Mouse (Mus musculus) heart, postnatal 14 days (tissue): Measurements from ENCODE around the gene Dennd6b. TPM values are rescaled to one million over a fixed set of nuclear protein-coding genes. Genes with fewer than 3 reads are reported as not detected.

Source experiments
- DNase-seq, 2 experiments: peaks; one replicate each; pipeline ENCODE4 v3.0.0; 2021 to 2022
- intact Hi-C: fragments of 180-260 bp; cut with DNase I; formaldehyde crosslinking; loops from one replicate; pipeline ENCODE4 v1.15.1; 2025
- microRNA-seq, 2 experiments: library from miRNA; unstranded; fragments of <30 nt; microRNA quantifications; one replicate each; pipeline ENCODE4 v1.2.0; 2021 to 2022
- total RNA-seq, 2 experiments: library from RNA; stranded (reverse); gene quantifications; 2 replicates each; pipeline ENCODE4 v1.2.3; 2021

The Dennd6b gene
- total RNA-seq, 2 experiments from 2014 or later: 9.7 to 10.1 TPM

DNA sequence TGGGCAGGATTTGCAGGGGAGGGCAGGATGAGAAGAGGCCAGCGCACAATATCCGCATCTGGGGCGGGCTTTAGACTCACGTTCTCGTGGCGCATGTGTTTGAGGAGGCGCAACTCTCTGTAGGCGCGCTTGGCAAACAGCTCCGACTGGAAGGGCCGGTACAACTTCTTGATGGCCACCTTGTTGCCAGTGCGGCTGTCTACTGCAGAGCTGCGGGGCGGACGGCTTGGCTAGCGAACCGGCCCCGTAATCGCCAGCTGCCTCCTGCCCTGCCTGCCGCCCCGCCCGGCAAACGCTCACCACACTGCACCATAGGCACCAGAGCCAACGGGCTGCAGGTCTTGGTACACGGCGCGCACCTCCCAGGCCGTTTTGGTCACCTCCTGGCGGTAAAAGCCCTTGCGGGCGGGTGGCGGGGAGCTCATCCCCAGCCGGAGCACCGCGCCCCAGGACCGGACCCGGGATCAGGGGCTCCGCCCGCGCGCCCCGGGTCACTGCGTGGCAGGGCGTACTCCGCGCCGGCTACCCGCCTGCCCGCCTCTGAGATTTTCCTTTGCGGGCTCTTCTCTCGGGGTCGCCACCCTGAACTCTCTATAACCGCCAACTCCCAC is 56.1 kb downstream of the Dennd6b start:
- DNase-seq: peak; percentile 51 to 64
- intact Hi-C loops: no loop called here

GRCm38 (mm10) chr15:89138531-89138930 is 57.8 kb downstream of the Dennd6b start:
- no peak for DNase-seq
- intact Hi-C loops: no loop called here

DNA sequence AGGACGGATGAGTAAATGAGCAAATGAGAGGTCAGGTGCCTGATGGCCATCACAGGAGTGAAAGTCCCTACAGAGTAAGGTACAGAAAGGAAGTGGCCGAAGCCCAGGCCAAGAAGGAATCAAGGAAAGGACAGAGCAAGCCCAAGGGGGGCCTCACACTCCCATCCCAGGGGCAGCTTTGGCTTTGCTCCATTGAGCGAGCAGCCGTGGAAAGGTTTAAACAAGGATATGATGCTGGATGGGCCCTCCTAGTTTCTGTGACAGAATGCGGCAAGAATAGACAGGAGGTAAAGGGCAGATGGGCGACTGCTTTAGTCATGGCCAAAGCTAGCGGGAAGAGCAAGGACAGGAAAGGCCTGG is 58.3 kb downstream of the Dennd6b start:
- no peak for DNase-seq
- intact Hi-C loops: no loop called here

DNA sequence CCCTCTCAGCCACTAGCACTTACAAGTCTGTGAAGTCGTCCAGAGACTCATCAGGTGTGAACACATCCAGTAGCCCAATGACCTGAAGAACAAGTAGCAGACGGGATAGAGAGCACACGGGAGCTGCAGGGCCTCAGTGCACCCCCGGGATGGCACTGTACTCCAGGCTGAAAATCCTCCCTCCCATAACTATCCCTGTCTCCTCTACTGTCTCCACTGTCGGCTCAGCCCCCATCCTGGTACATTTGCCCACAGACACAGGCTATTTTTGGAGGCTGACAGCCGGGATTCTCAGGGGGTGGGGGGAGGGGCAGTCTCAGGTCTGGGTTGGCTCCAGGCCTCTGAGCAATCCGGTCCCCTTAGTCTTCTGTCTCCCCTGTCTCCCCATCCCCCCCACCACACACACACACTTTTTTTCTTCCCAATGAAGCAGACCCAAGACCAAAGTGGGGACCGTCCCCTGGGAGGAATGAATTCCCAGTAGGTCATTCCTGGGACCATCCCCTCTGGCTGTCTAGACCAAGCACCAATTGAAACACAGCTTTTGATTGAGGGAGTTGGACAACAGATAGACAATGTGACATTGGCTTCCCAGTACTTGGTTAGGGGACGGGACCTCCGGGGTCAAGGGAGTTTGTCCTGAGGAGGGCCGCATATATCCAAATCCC is 58.8 kb downstream of the Dennd6b start:
- no peak for DNase-seq
- intact Hi-C loops: no loop called here

- intact Hi-C loops: no loop called here
- no peak for DNase-seq
These were observed 59.7 kb downstream of the Dennd6b start for GRCm38 (mm10) chr15:89136461-89137155.

Small RNAs within 50 kb of the gene (microRNA-seq; reads per million reads assigned to microRNA genes)
- gene Mir6958: 1.1 to 5.0 reads per million in 2 experiments
- 0.27 to 1.2 reads per million in 2 experiments for gene Mir7118

Other genes with a start within 250 kb of the Dennd6b start
- not detected for gene Ttll8, start 242.1 kb downstream of the Dennd6b start, total RNA-seq
- gene Mlc1, start 217.5 kb downstream of the Dennd6b start, total RNA-seq: not detected
- 10 to 100 TPM; 72.2 to 81.8 TPM for gene Mov10l1, start 213.6 kb downstream of the Dennd6b start, total RNA-seq
- gene Panx2, start 136.8 kb downstream of the Dennd6b start, total RNA-seq: 1 to 10 TPM in 1 of 2 experiments, under 1 TPM in 1; 0.76 to 1.9 TPM
- gene Trabd, start 121.4 kb downstream of the Dennd6b start, total RNA-seq: 10 to 100 TPM; 36.7 to 43.7 TPM
- 10 to 100 TPM; 13.6 to 13.8 TPM for gene Selenoo, start 107.4 kb downstream of the Dennd6b start, total RNA-seq
- 10 to 100 TPM; 12.0 to 12.7 TPM for gene Tubgcp6, start 73.4 kb downstream of the Dennd6b start, total RNA-seq
- 1 to 10 TPM; 7.2 to 8.4 TPM for gene Hdac10, start 67.8 kb downstream of the Dennd6b start, total RNA-seq
- 10 to 100 TPM; 16.8 to 18.7 TPM for gene Mapk12, start 55.8 kb downstream of the Dennd6b start, total RNA-seq
- 1 to 10 TPM; 2.3 to 3.7 TPM for gene Mapk11, start 46.9 kb downstream of the Dennd6b start, total RNA-seq
- 100 to 1,000 TPM in 1 of 2 experiments, 10 to 100 TPM in 1; 98.2 to 101 TPM for gene Plxnb2, start 15.7 kb downstream of the Dennd6b start, total RNA-seq
- 10 to 100 TPM; 57.8 to 61.2 TPM for gene Ppp6r2, start 15.1 kb upstream of the Dennd6b start, total RNA-seq
- gene Sbf1, start 118.8 kb upstream of the Dennd6b start, total RNA-seq: 10 to 100 TPM; 70.7 to 74.7 TPM
- not detected for gene Adm2, start 126.2 kb upstream of the Dennd6b start, total RNA-seq
- gene Miox, start 137.9 kb upstream of the Dennd6b start, total RNA-seq: not detected
- gene Lmf2, start 159.2 kb upstream of the Dennd6b start, total RNA-seq: 10 to 100 TPM; 33.1 to 38.3 TPM
- 10 to 100 TPM; 56.0 to 64.7 TPM for gene Ncaph2, start 159.2 kb upstream of the Dennd6b start, total RNA-seq
- gene Sco2, start 177.3 kb upstream of the Dennd6b start, total RNA-seq: 10 to 100 TPM; 19.7 to 21.4 TPM
- under 1 TPM; 0.20 to 0.74 TPM for gene Tymp, start 180.5 kb upstream of the Dennd6b start, total RNA-seq
- 1 to 10 TPM in 1 of 2 experiments, under 1 TPM in 1; 0.76 to 1.6 TPM for gene Odf3b, start 182.8 kb upstream of the Dennd6b start, total RNA-seq
- not detected for gene Klhdc7b, start 188.4 kb upstream of the Dennd6b start, total RNA-seq
- not detected for gene Syce3, start 214.0 kb upstream of the Dennd6b start, total RNA-seq
- 100 to 1,000 TPM; 596 TPM for gene Cpt1b, start 229.4 kb upstream of the Dennd6b start, total RNA-seq
- 1 to 10 TPM; 1.6 to 2.9 TPM for gene C730034F03Rik, start 233.1 kb upstream of the Dennd6b start, total RNA-seq
- gene Gm44502, start 233.2 kb upstream of the Dennd6b start, total RNA-seq: 10 to 100 TPM; 11.0 to 14.6 TPM
- gene Chkb, start 233.4 kb upstream of the Dennd6b start, total RNA-seq: 10 to 100 TPM; 50.9 to 59.9 TPM